8 mouse cellular contexts compared by ENCODE assay signal in genomic region chrX:74243396-74243795, GRCm38 (mm10). TPM values are rescaled to one million over a fixed set of nuclear protein-coding genes. Genes with fewer than 3 reads are reported as not detected.
DNase-seq lines count a peak whose midpoint lies in the region; ATAC-seq and TF ChIP-seq lines count a peak whose summit lies in the region.

No protein-coding gene starts in this region.

- H3K9me3 ChIP-seq in forebrain, embryonic 13.5 days (replicated peaks) = no peaks in the 10 kb centered on the region
- H3K9me3 ChIP-seq in midbrain, embryonic 10.5 days (replicated peaks) = no peaks in the 10 kb centered on the region; the same call in 1 of the 2 replicates

- H3K4me3 ChIP-seq in bone marrow, adult 2 months (replicated peaks; ENCODE audit: control insufficient read depth, low read depth, low read length) = peak overlapping the region; percentile 55
- H3K4me3 ChIP-seq in forebrain, embryonic 13.5 days = peak overlapping the region; percentile 58
- peak overlapping the region; percentile 67 for H3K4me3 ChIP-seq in midbrain, embryonic 10.5 days

- peak; percentile 37 to 40 for DNase-seq in kidney, postnatal 4 days
- no peak for DNase-seq in midbrain, embryonic 10.5 days (ENCODE audit: low spot score)
- no peak for DNase-seq in embryo, embryonic 10 days (ENCODE audit: low spot score)
- DNase-seq in testis, postnatal 10 days (ENCODE audit: low spot score) = no peak
- no peak for DNase-seq in urinary bladder, adult 18-20 months (ENCODE audit: low spot score in 2 of 2)
- no peak for DNase-seq in gastrocnemius, postnatal 4 days (ENCODE audit: low spot score in 2 of 2)

- peak overlapping the region; percentile 80 for H3K9ac ChIP-seq in forebrain, embryonic 13.5 days

- no peaks in the 10 kb centered on the region for H3K27me3 ChIP-seq in forebrain, embryonic 13.5 days
- H3K27me3 ChIP-seq in midbrain, embryonic 10.5 days (ENCODE audit: low read depth, poor library complexity, severe bottlenecking) = no peaks in the 10 kb centered on the region

- H3K4me1 ChIP-seq in bone marrow, adult 2 months (ENCODE audit: control insufficient read depth, insufficient read depth, low read length) = peaks cover 1% of the 10 kb centered on the region; the same call in 1 of the 2 replicates
- H3K4me1 ChIP-seq in forebrain, embryonic 13.5 days = peaks cover 12% of the 10 kb centered on the region
- H3K4me1 ChIP-seq in midbrain, embryonic 10.5 days = peaks cover 11% of the 10 kb centered on the region

- 34% methylated on average over 2 of the region's 2 CpGs for WGBS in bone marrow, adult 2 months
- WGBS in forebrain, embryonic 13.5 days = 78% methylated on average over 2 of the region's 2 CpGs
- WGBS in midbrain, embryonic 10.5 days = 90% methylated on average over 2 of the region's 2 CpGs

- peak overlapping the region; percentile 69 for H3K4me2 ChIP-seq in forebrain, embryonic 13.5 days

- TF ChIP-seq POLR2A in bone marrow, adult 2 months (IDR thresholded peaks at IDR 0.05; ENCODE audit: borderline replicate concordance, control insufficient read depth, low read depth, low read length) = no peak

- no peak for ATAC-seq in forebrain, embryonic 13.5 days

- no peak for TF ChIP-seq CTCF in bone marrow, adult 2 months (IDR thresholded peaks at IDR 0.05; ENCODE audit: control insufficient read depth, insufficient read depth, low read length)

- H3K36me3 ChIP-seq in forebrain, embryonic 13.5 days (ENCODE audit: poor library complexity, severe bottlenecking) = peaks cover 47% of the 10 kb centered on the region
- H3K36me3 ChIP-seq in midbrain, embryonic 10.5 days = peaks cover 55% of the 10 kb centered on the region

- H3K27ac ChIP-seq in bone marrow, adult 2 months (ENCODE audit: control insufficient read depth, insufficient read depth, low read depth, low read length, poor library complexity) = peak overlapping the region; percentile 75
- H3K27ac ChIP-seq in forebrain, embryonic 13.5 days = 0 out of 2 replicates have a peak overlapping the region, but pooled peaks have one; percentile 6
- H3K27ac ChIP-seq in midbrain, embryonic 10.5 days (replicated peaks) = no peak overlapping the region

RNA-seq across cellular contexts. Expression of gene Flna, which starts 6.2 kb away (rescaled TPM):
- 140 and 356 TPM in 2 replicates for polyA plus RNA-seq in bone marrow, adult 2 months (2011; ENCODE audit: insufficient read depth, insufficient read length, low replicate concordance, missing spikeins)
- 102 and 128 TPM in 2 replicates for polyA plus RNA-seq in forebrain, embryonic 13.5 days (2015; fragmentation: Nextera tagmentation; extraction: Ambion mirVana)
- 223 and 243 TPM in 2 replicates for polyA plus RNA-seq in midbrain, embryonic 10.5 days (2016; fragmentation: Nextera tagmentation; extraction: Ambion mirVana)
- 100 to 1,000 TPM; 265 to 281 TPM for total RNA-seq in gastrocnemius, postnatal 4 days (2021)

RNA-seq across cellular contexts. Expression of gene Emd, which starts 11.1 kb away (rescaled TPM):
- 34.6 and 51.7 TPM in 2 replicates for polyA plus RNA-seq in bone marrow, adult 2 months (2011; ENCODE audit: insufficient read depth, insufficient read length, low replicate concordance, missing spikeins)
- 22.5 and 23.1 TPM in 2 replicates for polyA plus RNA-seq in forebrain, embryonic 13.5 days (2015; fragmentation: Nextera tagmentation; extraction: Ambion mirVana)
- 18.5 and 20.1 TPM in 2 replicates for polyA plus RNA-seq in midbrain, embryonic 10.5 days (2016; fragmentation: Nextera tagmentation; extraction: Ambion mirVana)
- 10 to 100 TPM; 31.2 to 34.0 TPM for total RNA-seq in gastrocnemius, postnatal 4 days (2021)

RNA-seq across cellular contexts. Expression of gene Rpl10, which starts 27.2 kb away (rescaled TPM):
- polyA plus RNA-seq in bone marrow, adult 2 months (2011; ENCODE audit: insufficient read depth, insufficient read length, low replicate concordance, missing spikeins) = 68.3 and 79.6 TPM in 2 replicates
- 601 and 642 TPM in 2 replicates for polyA plus RNA-seq in forebrain, embryonic 13.5 days (2015; fragmentation: Nextera tagmentation; extraction: Ambion mirVana)
- 711 and 801 TPM in 2 replicates for polyA plus RNA-seq in midbrain, embryonic 10.5 days (2016; fragmentation: Nextera tagmentation; extraction: Ambion mirVana)
- 100 to 1,000 TPM; 263 to 305 TPM for total RNA-seq in gastrocnemius, postnatal 4 days (2021)

RNA-seq across cellular contexts. Expression of gene Taz, which starts 38.3 kb away (rescaled TPM):
- 32.4 and 58.0 TPM in 2 replicates for polyA plus RNA-seq in bone marrow, adult 2 months (2011; ENCODE audit: insufficient read depth, insufficient read length, low replicate concordance, missing spikeins)
- 80.6 and 88.4 TPM in 2 replicates for polyA plus RNA-seq in forebrain, embryonic 13.5 days (2015; fragmentation: Nextera tagmentation; extraction: Ambion mirVana)
- 75.7 and 77.9 TPM in 2 replicates for polyA plus RNA-seq in midbrain, embryonic 10.5 days (2016; fragmentation: Nextera tagmentation; extraction: Ambion mirVana)
- 10 to 100 TPM; 54.9 to 66.2 TPM for total RNA-seq in gastrocnemius, postnatal 4 days (2021)

RNA-seq across cellular contexts. Expression of gene Dnase1l1, which starts 38.7 kb away (rescaled TPM):
- 16.4 and 21.5 TPM in 2 replicates for polyA plus RNA-seq in bone marrow, adult 2 months (2011; ENCODE audit: insufficient read depth, insufficient read length, low replicate concordance, missing spikeins)
- polyA plus RNA-seq in forebrain, embryonic 13.5 days (2015; fragmentation: Nextera tagmentation; extraction: Ambion mirVana) = 1.5 and 2.7 TPM in 2 replicates
- polyA plus RNA-seq in midbrain, embryonic 10.5 days (2016; fragmentation: Nextera tagmentation; extraction: Ambion mirVana) = 3.7 and 4.1 TPM in 2 replicates
- 10 to 100 TPM; 53.1 to 55.1 TPM for total RNA-seq in gastrocnemius, postnatal 4 days (2021)

Comparison
In these comparisons a context has a peak if more than half of its experiments do, and no peak if none do; other contexts are left out.
1. DNase-seq: peak in kidney, postnatal 4 days (2 of 2); none in midbrain, embryonic 10.5 days (single experiment), embryo, embryonic 10 days (single experiment), testis, postnatal 10 days (single experiment), urinary bladder, adult 18-20 months (0 of 2) and gastrocnemius, postnatal 4 days (0 of 2).
2. Peak in every context shown above with its lines, with median percentiles within 50 percentile points of each other: H3K4me3 ChIP-seq.